Mouse (Mus musculus): Measurements from ENCODE around the gene Ifitm7. TPM values are rescaled to one million over a fixed set of nuclear protein-coding genes. Genes with fewer than 3 reads are reported as not detected.

Gene Ifitm7
- not detected for polyA plus RNA-seq (2017; shearing (Covaris generic))

GRCm38 (mm10) chr16:13986574-13987478 is at the start of gene Ifitm7, which contains the start of gene 2900011O08Rik:
Gene Ifitm7, minus strand, starts transcription at chr16:13986888.
Gene 2900011O08Rik, plus strand, starts transcription at chr16:13986604.

Other genes with a start within 250 kb of the Ifitm7 start
- 37.4 TPM for gene Rrn3, start 206.2 kb downstream of the Ifitm7 start, polyA plus RNA-seq (2017; shearing (Covaris generic))
- gene Ntan1, start 168.0 kb downstream of the Ifitm7 start, polyA plus RNA-seq (2017; shearing (Covaris generic)): 110 TPM
- 41.7 TPM for gene Pdxdc1, start 83.8 kb downstream of the Ifitm7 start, polyA plus RNA-seq (2017; shearing (Covaris generic))
- gene Mpv17l, start 83.7 kb downstream of the Ifitm7 start, polyA plus RNA-seq (2017; shearing (Covaris generic)): 0.91 TPM
- gene 2900011O08Rik, start 284 bp downstream of the Ifitm7 start, polyA plus RNA-seq (2017; shearing (Covaris generic)): not detected
- 44.1 TPM for gene Nde1, start 176.4 kb upstream of the Ifitm7 start, polyA plus RNA-seq (2017; shearing (Covaris generic))
- gene Marf1, start 176.5 kb upstream of the Ifitm7 start, polyA plus RNA-seq (2017; shearing (Covaris generic)): 6.5 TPM

Measured in effector memory CD4-positive, alpha-beta T cell, adult 5 months (primary cell).